Mouse (Mus musculus): ENCODE measurements at regions not wholly inside any gene's neighbourhood (a gene's known extent, or its start where the extent isn't known, plus 50 kb on each side); places are given as distances from the start of the nearest gene placed in this dataset.

DNA sequence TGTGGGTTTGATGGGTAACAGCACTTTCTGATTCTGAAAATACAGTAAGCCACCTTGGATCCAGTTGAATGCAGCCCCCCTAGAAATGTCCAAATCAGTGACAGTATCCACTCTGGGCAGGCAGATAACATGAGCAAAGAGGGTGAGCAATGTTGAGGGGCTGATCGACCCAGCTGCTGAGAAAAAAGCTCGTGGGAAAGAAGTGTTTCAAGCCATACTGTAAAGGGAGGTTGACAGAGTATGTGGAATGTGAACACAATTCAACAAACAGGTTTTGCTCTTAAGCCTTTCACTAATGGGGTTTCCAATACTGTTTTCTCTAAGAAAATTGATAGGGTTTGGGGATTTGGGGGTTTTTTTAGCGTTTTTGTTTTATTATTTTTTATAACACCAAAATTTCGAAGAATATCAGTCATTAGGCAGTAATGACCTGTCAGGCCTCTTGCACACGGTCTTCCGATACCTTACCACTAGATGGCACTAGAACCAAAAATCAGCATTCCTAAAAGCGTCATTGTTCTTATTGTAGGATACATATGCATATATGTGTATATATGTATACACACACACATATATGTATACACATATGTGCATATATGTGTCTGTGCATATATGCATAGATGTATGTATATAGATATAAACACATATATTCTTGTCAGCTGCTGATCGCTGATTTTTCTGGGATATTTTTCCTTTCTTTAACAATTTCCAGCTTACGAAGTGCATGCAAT, 237.5 kb upstream of the Gpc5 start:
- TF ChIP-seq POLR2A (IDR thresholded peaks at IDR 0.05; ENCODE audit: insufficient read depth, low read depth, low read length), result no peak
- no peak for TF ChIP-seq CTCF (IDR thresholded peaks at IDR 0.05; ENCODE audit: insufficient read depth, low read depth, low read length)
- whole genome bisulfite sequencing, result 30% methylated on average over 9 of the region's 9 CpGs
- peaks cover 3% of the 10 kb centered on the region; the same call in 1 of the 2 replicates for H3K4me1 ChIP-seq (ENCODE audit: control insufficient read depth, insufficient read depth, low read length)
- H3K4me3 ChIP-seq (ENCODE audit: insufficient read depth, low read depth, low read length), result no peak overlapping the region
- no peak overlapping the region for H3K27ac ChIP-seq (ENCODE audit: insufficient read depth, low read depth, low read length)

GRCm38 (mm10) chr14:114855055-114855740, 236.8 kb upstream of the Gpc5 start:
- WGBS, result 50% methylated on average over 12 of the region's 12 CpGs
- H3K4me1 ChIP-seq (ENCODE audit: control insufficient read depth, insufficient read depth, low read length), result peaks cover 3% of the 10 kb centered on the region; the same call in 1 of the 2 replicates
- no peak for TF ChIP-seq CTCF (IDR thresholded peaks at IDR 0.05; ENCODE audit: insufficient read depth, low read depth, low read length)
- no peak for TF ChIP-seq POLR2A (IDR thresholded peaks at IDR 0.05; ENCODE audit: insufficient read depth, low read depth, low read length)
- H3K4me3 ChIP-seq (ENCODE audit: insufficient read depth, low read depth, low read length), result no peak overlapping the region
- no peak overlapping the region for H3K27ac ChIP-seq (ENCODE audit: insufficient read depth, low read depth, low read length)

- peaks cover 3% of the 10 kb centered on the region; the same call in 1 of the 2 replicates for H3K4me1 ChIP-seq (ENCODE audit: control insufficient read depth, insufficient read depth, low read length)
- no peak for TF ChIP-seq CTCF (IDR thresholded peaks at IDR 0.05; ENCODE audit: insufficient read depth, low read depth, low read length)
- TF ChIP-seq POLR2A (IDR thresholded peaks at IDR 0.05; ENCODE audit: insufficient read depth, low read depth, low read length), result no peak
- no peak overlapping the region for H3K27ac ChIP-seq (ENCODE audit: insufficient read depth, low read depth, low read length)
- no peak overlapping the region for H3K4me3 ChIP-seq (ENCODE audit: insufficient read depth, low read depth, low read length)
- WGBS, result 67% methylated on average over 3 of the region's 3 CpGs
Observed at GRCm38 (mm10) chr14:114855746-114856145, 236.3 kb upstream of the Gpc5 start.

DNA sequence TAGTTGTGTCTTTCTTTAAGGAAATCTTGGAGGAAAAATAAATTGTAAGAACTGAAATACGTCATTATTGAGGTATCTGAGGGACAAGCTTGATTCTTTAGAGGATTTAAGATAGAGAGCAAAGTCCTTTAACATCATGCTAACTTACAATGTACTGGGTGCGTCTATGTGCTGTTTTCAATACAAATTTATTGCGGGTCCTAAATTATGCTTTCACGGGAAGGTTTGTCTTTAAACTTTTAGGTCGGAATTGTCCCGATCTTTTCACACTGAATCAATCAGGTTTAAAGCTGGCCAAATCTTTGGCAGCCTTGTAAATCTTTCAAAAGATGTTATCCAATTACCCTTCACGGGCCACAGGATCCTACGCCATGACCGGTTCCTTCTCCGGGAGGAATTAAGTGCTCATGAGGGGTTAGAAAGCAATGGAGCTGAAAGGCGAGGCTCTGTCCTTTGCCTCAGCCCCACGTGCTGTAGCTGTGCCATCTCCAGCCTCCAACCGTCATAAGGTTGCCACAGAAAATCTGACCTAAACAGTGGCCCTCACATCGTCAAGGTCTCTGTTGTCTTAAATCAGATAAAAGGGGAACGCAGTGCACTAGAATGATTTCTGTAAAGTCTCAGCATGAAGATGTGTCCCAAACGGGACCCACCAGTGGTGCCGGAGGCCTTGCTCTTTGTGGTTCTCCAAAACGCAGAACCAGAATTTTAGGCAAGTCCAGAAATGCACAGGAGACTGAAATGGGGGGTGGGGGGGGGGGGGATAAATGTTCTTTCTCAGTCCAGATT, 235.6 kb upstream of the Gpc5 start:
- no peak overlapping the region for H3K27ac ChIP-seq (ENCODE audit: insufficient read depth, low read depth, low read length)
- TF ChIP-seq CTCF (IDR thresholded peaks at IDR 0.05; ENCODE audit: insufficient read depth, low read depth, low read length), result no peak
- TF ChIP-seq POLR2A (IDR thresholded peaks at IDR 0.05; ENCODE audit: insufficient read depth, low read depth, low read length), result no peak
- H3K4me3 ChIP-seq (ENCODE audit: insufficient read depth, low read depth, low read length), result no peak overlapping the region
- WGBS, result 71% methylated on average over 18 of the region's 18 CpGs
- H3K4me1 ChIP-seq (ENCODE audit: control insufficient read depth, insufficient read depth, low read length), result peaks cover 3% of the 10 kb centered on the region; the same call in 1 of the 2 replicates

DNA sequence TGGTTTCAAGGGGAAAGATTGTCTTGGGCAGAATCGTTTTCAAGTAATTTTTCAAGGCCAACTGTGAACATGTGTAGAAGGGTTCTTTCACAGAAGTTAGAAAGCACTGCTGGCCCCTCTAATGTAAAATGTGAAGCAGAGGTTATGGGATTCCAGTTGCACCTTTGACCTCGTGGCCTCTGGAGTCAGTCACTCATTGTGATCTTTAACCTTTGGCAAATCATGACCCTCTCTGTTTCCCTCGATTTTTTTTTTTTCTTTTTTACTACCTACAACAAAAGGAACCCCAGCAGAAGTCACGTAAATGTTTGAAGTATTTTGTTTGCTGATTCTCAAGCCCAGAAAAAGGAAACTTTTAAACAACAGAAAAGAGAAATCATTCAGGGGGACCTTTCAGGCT, 234.8 kb upstream of the Gpc5 start:
- no peak overlapping the region for H3K27ac ChIP-seq (ENCODE audit: insufficient read depth, low read depth, low read length)
- TF ChIP-seq POLR2A (IDR thresholded peaks at IDR 0.05; ENCODE audit: insufficient read depth, low read depth, low read length) (no peak), CTCF (IDR thresholded peaks at IDR 0.05; ENCODE audit: insufficient read depth, low read depth, low read length) (no peak)
- H3K4me1 ChIP-seq (ENCODE audit: control insufficient read depth, insufficient read depth, low read length), result peaks cover 3% of the 10 kb centered on the region; the same call in 1 of the 2 replicates
- no peak overlapping the region for H3K4me3 ChIP-seq (ENCODE audit: insufficient read depth, low read depth, low read length)
- WGBS, result 56% methylated on average over 4 of the region's 4 CpGs

GRCm38 (mm10) chr14:114857689-114858088, 234.3 kb upstream of the Gpc5 start:
- WGBS, result 31% methylated on average over 7 of the region's 7 CpGs
- no peak overlapping the region for H3K4me3 ChIP-seq (ENCODE audit: insufficient read depth, low read depth, low read length)

DNA sequence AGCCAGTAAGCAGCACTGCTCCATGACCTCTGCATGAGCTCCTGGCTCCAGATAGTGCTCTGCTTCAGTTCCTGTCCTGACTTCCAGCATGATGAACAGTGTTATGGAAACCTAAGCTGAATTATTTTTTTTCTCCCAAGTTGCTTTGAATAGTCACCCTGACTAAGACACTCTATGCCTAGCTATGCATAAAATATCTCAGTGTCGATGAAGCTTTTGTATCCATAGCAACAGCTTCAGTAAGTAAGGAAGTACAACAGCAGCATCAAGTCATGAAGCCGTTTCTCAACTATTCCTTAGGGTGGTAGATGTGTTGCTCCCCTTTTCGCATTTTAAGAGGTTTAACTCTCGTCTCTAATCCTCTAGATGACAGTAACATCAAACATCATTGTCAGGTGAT, 228.4 kb upstream of the Gpc5 start:
- Histone ChIP-seq H3K4me1 (ENCODE audit: control insufficient read depth, insufficient read depth, low read length) (no peaks in the 10 kb centered on the region), H3K4me3 (ENCODE audit: insufficient read depth, low read depth, low read length) (no peak overlapping the region), H3K27ac (ENCODE audit: insufficient read depth, low read depth, low read length) (no peak overlapping the region)
- 50% methylated on average over 4 of the region's 4 CpGs for WGBS
- no peak for TF ChIP-seq CTCF (IDR thresholded peaks at IDR 0.05; ENCODE audit: insufficient read depth, low read depth, low read length)
- no peak for TF ChIP-seq POLR2A (IDR thresholded peaks at IDR 0.05; ENCODE audit: insufficient read depth, low read depth, low read length)

More at GRCm38 (mm10) chr14:114857689-114858088, 234.3 kb upstream of the Gpc5 start:
- Histone ChIP-seq H3K27ac (ENCODE audit: insufficient read depth, low read depth, low read length) (no peak overlapping the region), H3K4me1 (ENCODE audit: control insufficient read depth, insufficient read depth, low read length) (peaks cover 3% of the 10 kb centered on the region; the same call in 1 of the 2 replicates)
- TF ChIP-seq CTCF (IDR thresholded peaks at IDR 0.05; ENCODE audit: insufficient read depth, low read depth, low read length), result no peak
- no peak for TF ChIP-seq POLR2A (IDR thresholded peaks at IDR 0.05; ENCODE audit: insufficient read depth, low read depth, low read length)

DNA sequence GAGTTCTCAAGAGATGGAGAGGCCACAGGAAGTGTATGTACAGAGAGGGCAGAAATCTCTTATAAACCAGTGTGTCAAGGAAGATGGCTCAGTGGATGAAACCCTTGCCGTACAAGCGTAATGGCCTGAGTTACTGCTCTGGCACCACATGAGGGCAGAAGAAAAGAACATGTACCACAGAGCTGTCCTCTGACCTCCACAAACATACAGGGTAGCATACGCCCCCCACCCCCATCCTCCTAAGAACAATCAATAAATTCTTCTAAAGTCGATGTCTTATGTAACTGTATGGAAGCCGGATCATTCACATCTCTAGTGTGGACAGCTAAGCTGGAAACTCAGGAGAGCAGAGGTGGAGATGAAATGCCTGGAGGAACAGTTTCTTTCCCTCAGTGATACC, 227.9 kb upstream of the Gpc5 start:
- H3K4me1 ChIP-seq (ENCODE audit: control insufficient read depth, insufficient read depth, low read length), result no peaks in the 10 kb centered on the region
- TF ChIP-seq CTCF (IDR thresholded peaks at IDR 0.05; ENCODE audit: insufficient read depth, low read depth, low read length) (no peak), POLR2A (IDR thresholded peaks at IDR 0.05; ENCODE audit: insufficient read depth, low read depth, low read length) (no peak)
- 99% methylated on average over 5 of the region's 5 CpGs for WGBS
- no peak overlapping the region for H3K27ac ChIP-seq (ENCODE audit: insufficient read depth, low read depth, low read length)
- H3K4me3 ChIP-seq (ENCODE audit: insufficient read depth, low read depth, low read length), result no peak overlapping the region
